Mouse (Mus musculus) forebrain, postnatal 0 days (tissue): ENCODE measurements around the gene Psmd12. TPM values are rescaled to one million over a fixed set of nuclear protein-coding genes. Genes with fewer than 3 reads are reported as not detected.

Experiments
- ATAC-seq: fragments of 200-750 bp; cut with Nextera tagmentation; 2 replicates; pipeline ENCODE4 v1.8.0; 2017; ENCODE audit warnings: mild to moderate bottlenecking, moderate library complexity
- DNase-seq: peaks from one replicate; pipeline ENCODE4 v3.0.0-alpha.2; 2015
- H3K27ac ChIP-seq: fragments of 300-500 bp; sonication (generic); 2 replicates; pipeline ENCODE4 v1.5.1; 2014; ENCODE audit warnings: low read depth, mild to moderate bottlenecking, antibody characterized with exemption, low read length, moderate library complexity, mixed read lengths
- H3K27me3 ChIP-seq: fragments of 300-500 bp; sonication (generic); 2 replicates; pipeline ENCODE4 v1.6.1; 2014; ENCODE audit warnings: mild to moderate bottlenecking, low read length, mixed read lengths; ENCODE audit not compliant: insufficient read depth
- H3K36me3 ChIP-seq: fragments of 300-500 bp; sonication (generic); 2 replicates; pipeline ENCODE4 v1.6.1; 2014; ENCODE audit warnings: mild to moderate bottlenecking, moderate library complexity; ENCODE audit not compliant: insufficient read depth
- H3K4me1 ChIP-seq: fragments of 300-500 bp; sonication (generic); 2 replicates; pipeline ENCODE4 v1.6.1; 2014; ENCODE audit warnings: antibody characterized with exemption; ENCODE audit not compliant: insufficient read depth
- H3K4me2 ChIP-seq: fragments of 300-500 bp; sonication (generic); 2 replicates; pipeline ENCODE4 v1.6.1; 2014; ENCODE audit warnings: low read depth, mild to moderate bottlenecking, moderate library complexity
- H3K4me3 ChIP-seq: fragments of 300-500 bp; sonication (generic); 2 replicates; pipeline ENCODE4 v1.5.1; 2014; ENCODE audit warnings: low read depth, low read length, mixed read lengths
- H3K9ac ChIP-seq: fragments of 300-500 bp; sonication (generic); 2 replicates; pipeline ENCODE4 v1.6.1; 2014; ENCODE audit warnings: mild to moderate bottlenecking
- H3K9me3 ChIP-seq: fragments of 300-500 bp; sonication (generic); 2 replicates; pipeline ENCODE4 v1.6.1; 2016; ENCODE audit warnings: low read length
- CTCF ChIP-seq: sonication (generic); IDR thresholded peaks from 2 replicates; pipeline ENCODE4 v1.5.1; 2016; ENCODE audit warnings: antibody characterized with exemption, control low read depth, low read depth
- WGBS: fragments of 180-500 bp; shearing (Covaris S2); extraction: QIAGEN DNeasy Blood & Tissue Kit; methylation state at CpG from one replicate; pipeline ENCODE4 v1.1.7; 2014; 5-methylcytosine and 5-hydroxymethylcytosine counted together
- polyA plus RNA-seq: library from polyadenylated mRNA; unstranded; fragments of >200 nt; fragmentation: Nextera tagmentation; extraction: Ambion mirVana; gene quantifications from 2 replicates; pipeline ENCODE4 v1.2.1, GENCODE M21; 2015
- total RNA-seq: library from RNA; depleted of rRNA; stranded (reverse); fragments of >200 nt; gene quantifications from 2 replicates; pipeline ENCODE4 v1.2.3, GENCODE M21; 2014

Gene Psmd12
- total and polyA plus RNA-seq, 2 experiments from 2014 or later, result 59.1 to 149 TPM

GRCm38 (mm10) chr11:107469031-107469522 lies 10.2 kb upstream of the Psmd12 start:
- peak; percentile 92 for TF ChIP-seq CTCF
- Histone ChIP-seq H3K36me3 (no peaks in the 10 kb centered on the region), H3K9me3 (no peaks in the 10 kb centered on the region), H3K27ac (peak overlapping the region; percentile 88), H3K4me3 (peak overlapping the region; percentile 76), H3K4me2 (peak overlapping the region; percentile 69), H3K4me1 (peaks cover 11% of the 10 kb centered on the region), H3K27me3 (no peaks in the 10 kb centered on the region), H3K9ac (peak overlapping the region; percentile 61)
- ATAC-seq, result peak; percentile 86
- peak; percentile 88 for DNase-seq
- WGBS, result 2% methylated on average over 37 of the region's 38 CpGs

- Histone ChIP-seq H3K36me3 (no peaks in the 10 kb centered on the region), H3K9me3 (no peaks in the 10 kb centered on the region), H3K4me1 (peaks cover 11% of the 10 kb centered on the region), H3K9ac (peak overlapping the region; percentile 61), H3K27ac (peak overlapping the region; percentile 88), H3K27me3 (no peaks in the 10 kb centered on the region), H3K4me3 (peak overlapping the region; percentile 76), H3K4me2 (peak overlapping the region; percentile 69)
- ATAC-seq (peak; percentile 30), DNase-seq (peak; percentile 66)
- WGBS, result 1% methylated on average over 58 of the region's 59 CpGs
- TF ChIP-seq CTCF, result peak; percentile 35; the same call in 1 of the 2 replicates
Observed at GRCm38 (mm10) chr11:107469523-107470371, 9.5 kb upstream of the Psmd12 start.

GRCm38 (mm10) chr11:107470521-107471041 lies 8.7 kb upstream of the Psmd12 start, which contains the start of gene Pitpnc1:
Gene Pitpnc1 (minus strand): TSS chr11:107470699.
- H3K4me2 ChIP-seq, result peak within 1 kb of the TSS; percentile 69
- H3K27me3 ChIP-seq, result no peaks in the 10 kb centered on the region
- 2% methylated on average over 37 of the region's 37 CpGs for WGBS
- no peaks in the 10 kb centered on the region for H3K36me3 ChIP-seq
- H3K4me3 ChIP-seq, result peak within 1 kb of the TSS; percentile 76
- H3K9ac ChIP-seq, result peak within 1 kb of the TSS; percentile 61
- DNase-seq (peak; percentile 91), ATAC-seq (peak; percentile 86)
- TF ChIP-seq CTCF, result peak; percentile 40
- H3K4me1 ChIP-seq, result peaks cover 11% of the 10 kb centered on the region
- H3K27ac ChIP-seq, result peak within 1 kb of the TSS; percentile 88
- no peaks in the 10 kb centered on the region for H3K9me3 ChIP-seq

- H3K36me3 ChIP-seq, result no peaks in the 10 kb centered on the region
- no peak for ATAC-seq
Observed at GRCm38 (mm10) chr11:107471071-107471720, 8.1 kb upstream of the Psmd12 start.

DNA sequence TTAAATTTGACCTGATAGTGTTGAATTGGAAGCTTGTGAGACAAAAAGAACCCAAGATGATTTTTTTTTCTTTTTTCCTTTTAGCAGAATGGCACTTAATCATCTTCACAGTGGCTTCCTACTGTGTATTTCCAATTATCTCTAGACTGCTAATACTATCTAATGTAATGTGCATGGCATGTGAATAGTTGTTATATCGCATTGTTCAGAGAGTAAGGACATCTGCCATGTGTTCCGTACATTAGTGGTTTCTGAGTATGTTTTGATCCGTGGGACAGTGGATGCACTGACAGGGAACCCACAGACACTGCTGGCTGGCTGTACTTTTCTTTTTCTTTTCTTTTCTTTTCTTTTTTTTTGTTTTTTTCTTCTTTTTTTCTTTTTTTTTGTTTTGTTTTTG lies 7.0 kb upstream of the Psmd12 start:
- 90% methylated on average over 3 of the region's 3 CpGs for WGBS

More at GRCm38 (mm10) chr11:107471071-107471720, 8.1 kb upstream of the Psmd12 start:
- no peak for TF ChIP-seq CTCF
- peaks cover 11% of the 10 kb centered on the region for H3K4me1 ChIP-seq
- H3K9ac ChIP-seq, result peak overlapping the region; percentile 61
- peak overlapping the region; percentile 69 for H3K4me2 ChIP-seq
- peak overlapping the region; percentile 88 for H3K27ac ChIP-seq
- H3K4me3 ChIP-seq, result peak overlapping the region; percentile 76
- WGBS, result 5% methylated on average over 11 of the region's 11 CpGs
- no peaks in the 10 kb centered on the region for H3K9me3 ChIP-seq
- no peak for DNase-seq
- H3K27me3 ChIP-seq, result no peaks in the 10 kb centered on the region

DNA sequence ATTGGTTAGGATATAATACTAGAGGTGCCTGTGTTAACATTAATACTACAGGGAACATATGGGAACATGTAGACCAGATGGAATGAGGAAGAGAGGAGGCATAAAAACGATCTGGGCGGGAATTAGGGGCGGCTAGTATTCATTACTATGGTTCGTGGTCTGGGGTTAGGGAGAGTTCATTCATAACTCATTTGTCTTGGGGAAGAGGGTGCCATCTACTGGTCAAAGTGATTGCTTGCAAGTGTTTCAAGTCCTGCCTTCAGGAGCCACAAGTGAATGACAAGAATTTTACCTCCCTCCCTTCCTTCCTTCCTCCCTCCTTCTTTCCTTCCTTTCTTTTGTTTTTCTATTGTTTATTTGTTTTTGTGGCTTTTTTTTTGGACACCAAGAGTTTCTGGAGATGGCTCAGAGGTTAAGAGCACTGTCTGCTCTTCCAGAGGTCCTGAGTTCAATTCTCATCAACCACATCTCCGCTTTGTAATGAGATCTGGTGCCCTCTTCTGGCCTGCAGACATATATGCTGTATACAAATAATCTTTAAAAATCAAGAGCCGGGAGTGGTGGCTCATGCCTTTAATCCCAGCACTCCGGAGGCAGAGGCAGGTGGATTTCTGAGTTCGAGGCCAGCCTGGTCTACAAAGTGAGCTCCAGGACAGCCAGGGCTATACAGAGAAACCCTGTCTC lies 6.0 kb upstream of the Psmd12 start:
- H3K4me3 ChIP-seq, result no peak overlapping the region
- no peaks in the 10 kb centered on the region for H3K9me3 ChIP-seq
- no peak overlapping the region for H3K9ac ChIP-seq
- H3K4me1 ChIP-seq, result peaks cover 8% of the 10 kb centered on the region
- WGBS, result 24% methylated on average over 8 of the region's 8 CpGs
- DNase-seq, result peak; percentile 87
- peak; percentile 87 for TF ChIP-seq CTCF
- no peak for ATAC-seq
- no peak overlapping the region for H3K4me2 ChIP-seq
- no peaks in the 10 kb centered on the region for H3K27me3 ChIP-seq
- H3K36me3 ChIP-seq, result no peaks in the 10 kb centered on the region
- no peak overlapping the region for H3K27ac ChIP-seq

More for the DNA sequence above, 7.0 kb upstream of the Psmd12 start:
- TF ChIP-seq CTCF, result no peak
- no peak overlapping the region for H3K4me2 ChIP-seq
- no peaks in the 10 kb centered on the region for H3K9me3 ChIP-seq
- no peaks in the 10 kb centered on the region for H3K36me3 ChIP-seq
- no peak overlapping the region for H3K9ac ChIP-seq
- no peaks in the 10 kb centered on the region for H3K27me3 ChIP-seq
- no peak overlapping the region for H3K27ac ChIP-seq
- ATAC-seq, result no peak
- H3K4me1 ChIP-seq, result peaks cover 11% of the 10 kb centered on the region
- no peak overlapping the region for H3K4me3 ChIP-seq
- no peak for DNase-seq
